In the genomic region with DNA sequence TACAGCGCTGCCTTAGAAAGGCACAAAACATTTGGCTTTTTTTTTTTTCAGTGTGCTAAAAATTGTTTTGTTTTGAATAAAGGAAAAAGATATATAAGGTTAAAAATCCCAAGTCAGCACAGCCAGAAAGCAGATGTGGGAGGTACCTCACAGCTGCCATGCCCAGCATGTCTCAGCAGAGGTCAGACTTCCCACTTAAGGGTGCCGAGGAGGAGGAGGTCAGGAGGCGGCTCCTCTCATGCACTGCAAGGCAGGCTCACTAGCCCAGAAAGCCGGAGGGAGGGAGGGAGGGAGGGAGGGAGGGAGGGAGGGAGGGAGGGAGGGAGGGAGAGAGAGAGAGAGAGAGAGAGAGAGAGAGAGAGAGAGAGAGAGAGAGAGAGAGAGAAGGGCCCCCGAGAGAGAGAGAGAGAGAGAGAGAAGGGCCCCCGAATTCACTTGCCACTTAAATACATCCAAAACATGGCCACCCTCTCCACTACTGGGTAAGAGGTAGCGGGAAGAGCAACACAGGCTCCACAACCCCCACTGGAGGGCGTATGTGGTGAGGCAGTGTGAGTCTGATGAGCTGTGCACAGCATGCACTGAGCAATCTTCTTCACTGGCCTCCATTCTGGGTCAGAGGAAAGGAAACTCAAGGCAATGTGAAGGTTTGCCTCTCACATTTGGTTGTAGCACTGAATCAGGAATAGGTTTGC, we compare ENCODE assay signal across 11 mouse cellular contexts. TPM values are rescaled to one million over a fixed set of nuclear protein-coding genes. Genes with fewer than 3 reads are reported as not detected.
DNase-seq lines count a peak whose midpoint lies in the region; ATAC-seq and TF ChIP-seq lines count a peak whose summit lies in the region.
"Had no signal": no experiment of that assay in that cellular context is flagged by ENCODE, and none has a peak within 500 bp of the region (broad histone marks: within the 10 kb centered on the region; RNA-seq: fewer than 3 reads in every experiment).

No protein-coding gene starts in this region.

- no peak overlapping the region for H3K4me2 ChIP-seq in intestine, postnatal 0 days (replicated peaks; ENCODE audit: low read depth)
- no peak overlapping the region for H3K4me2 ChIP-seq in stomach, embryonic 15.5 days

- 49% methylated on average over 6 of the region's 8 CpGs for WGBS in intestine, postnatal 0 days
- WGBS in stomach, embryonic 15.5 days, result 38% methylated on average over 7 of the region's 8 CpGs

- H3K36me3 ChIP-seq in intestine, postnatal 0 days (ENCODE audit: control insufficient read depth, insufficient read depth), result peaks cover 45% of the 10 kb centered on the region
- H3K36me3 ChIP-seq in stomach, embryonic 15.5 days, result peaks cover 17% of the 10 kb centered on the region; the same call in 1 of the 2 replicates

- no peak overlapping the region for H3K9ac ChIP-seq in intestine, postnatal 0 days (ENCODE audit: low read depth, low read length)
- no peak overlapping the region for H3K9ac ChIP-seq in stomach, embryonic 15.5 days

- no peak overlapping the region for H3K27ac ChIP-seq in intestine, postnatal 0 days (ENCODE audit: low read depth, low read length)
- no peak overlapping the region for H3K27ac ChIP-seq in stomach, embryonic 15.5 days

- peak; percentile 51 for TF ChIP-seq CTCF in intestine, postnatal 0 days (IDR thresholded peaks at IDR 0.05; ENCODE audit: low read depth)

- no peaks in the 10 kb centered on the region for H3K4me1 ChIP-seq in intestine, postnatal 0 days (replicated peaks; ENCODE audit: control insufficient read depth, insufficient read depth, low read length)
- H3K4me1 ChIP-seq in stomach, embryonic 15.5 days, result no peaks in the 10 kb centered on the region

- no peak for ATAC-seq in intestine, postnatal 0 days
- peak; percentile 47; the same call in 1 of the 2 replicates for ATAC-seq in stomach, embryonic 15.5 days (ENCODE audit: insufficient read depth, low FRiP score, low read depth)

- H3K27me3 ChIP-seq in intestine, postnatal 0 days (replicated peaks; ENCODE audit: control insufficient read depth, insufficient read depth, low read length), result no peaks in the 10 kb centered on the region
- H3K27me3 ChIP-seq in stomach, embryonic 15.5 days (replicated peaks), result no peaks in the 10 kb centered on the region

- peak; percentile 23 for DNase-seq in gastrocnemius, adult 18-20 months (ENCODE audit: low spot score)
- no peak for DNase-seq in gastrocnemius, postnatal 14 days
- DNase-seq in retina, postnatal 1 day, result peak; percentile 56
- DNase-seq in retina, embryonic 14.5 days (ENCODE audit: low spot score), result no peak
- no peak for DNase-seq in c-Kit-positive CD71-positive TER-119-positive erythroid progenitor cells, embryonic 14.5 days (ENCODE audit: low spot score)
- DNase-seq in right cerebral cortex, postnatal 10 days (ENCODE audit: low spot score in 2 of 2), result no peak

- H3K4me3 ChIP-seq in intestine, postnatal 0 days (ENCODE audit: low read depth, low read length), result no peak overlapping the region
- no peak overlapping the region for H3K4me3 ChIP-seq in stomach, embryonic 15.5 days (replicated peaks)

- intact Hi-C loops in gastrocnemius, postnatal 14 days (cut with DNase I; ENCODE audit: low total_unique reads), result no loop called here

- no peaks in the 10 kb centered on the region for H3K9me3 ChIP-seq in intestine, postnatal 0 days (ENCODE audit: control insufficient read depth)
- no peaks in the 10 kb centered on the region for H3K9me3 ChIP-seq in stomach, embryonic 15.5 days
- H3K9me3 ChIP-seq: G1E had no signal

RNA-seq across cellular contexts. Expression of a gene that starts 9.9 kb away (rescaled TPM):
- total RNA-seq in gastrocnemius, adult 18-20 months (2021), result 10 to 100 TPM; 19.8 to 32.9 TPM
- total RNA-seq in gastrocnemius, postnatal 14 days (2021), result 10 to 100 TPM; 62.3 to 83.8 TPM
- polyA plus RNA-seq in intestine, postnatal 0 days (2015; fragmentation: Nextera tagmentation; extraction: Ambion mirVana), result 31.5 and 34.0 TPM in 2 replicates
- polyA plus RNA-seq in stomach, embryonic 15.5 days (2015; fragmentation: Nextera tagmentation; extraction: Ambion mirVana), result 38.3 and 43.0 TPM in 2 replicates
- polyA plus RNA-seq: G1E had no signal

RNA-seq across cellular contexts. Expression of a gene that starts 30.9 kb away (rescaled TPM):
- 1 to 10 TPM; 1.5 to 3.0 TPM for total RNA-seq in gastrocnemius, adult 18-20 months (2021)
- total RNA-seq in gastrocnemius, postnatal 14 days (2021), result 1 to 10 TPM; 6.4 to 8.4 TPM
- 18.4 and 18.8 TPM in 2 replicates for polyA plus RNA-seq in intestine, postnatal 0 days (2015; fragmentation: Nextera tagmentation; extraction: Ambion mirVana)
- polyA plus RNA-seq in stomach, embryonic 15.5 days (2015; fragmentation: Nextera tagmentation; extraction: Ambion mirVana), result 59.9 and 60.8 TPM in 2 replicates

RNA-seq across cellular contexts. Expression of a gene that starts 30.9 kb away (rescaled TPM):
- total RNA-seq in gastrocnemius, adult 18-20 months (2021), result 1 to 10 TPM in 1 of 2 experiments, under 1 TPM in 1; 0.43 to 1.9 TPM
- total RNA-seq in gastrocnemius, postnatal 14 days (2021), result 1 to 10 TPM in 1 of 2 experiments, under 1 TPM in 1; 0.23 to 1.2 TPM
- 0.05 TPM in 1 of 2 replicates, not detected in the other for polyA plus RNA-seq in intestine, postnatal 0 days (2015; fragmentation: Nextera tagmentation; extraction: Ambion mirVana)
- polyA plus RNA-seq in stomach, embryonic 15.5 days (2015; fragmentation: Nextera tagmentation; extraction: Ambion mirVana), result 0.14 and 0.18 TPM in 2 replicates
- total RNA-seq: left cerebral cortex, postnatal 10 days had no signal
- polyA plus RNA-seq: G1E had no signal

RNA-seq across cellular contexts. Expression of a gene that starts 37.1 kb away (rescaled TPM):
- 1 to 10 TPM; 3.9 to 5.4 TPM for total RNA-seq in gastrocnemius, adult 18-20 months (2021)
- 10 to 100 TPM; 22.9 to 25.7 TPM for total RNA-seq in gastrocnemius, postnatal 14 days (2021)
- 5.4 and 6.0 TPM in 2 replicates for polyA plus RNA-seq in intestine, postnatal 0 days (2015; fragmentation: Nextera tagmentation; extraction: Ambion mirVana)
- 2.8 and 3.3 TPM in 2 replicates for polyA plus RNA-seq in stomach, embryonic 15.5 days (2015; fragmentation: Nextera tagmentation; extraction: Ambion mirVana)
- total RNA-seq: G1E had no signal

RNA-seq across cellular contexts. Expression of a gene that starts 42.6 kb away (rescaled TPM):
- not detected for total RNA-seq in gastrocnemius, adult 18-20 months (2021)
- total RNA-seq in gastrocnemius, postnatal 14 days (2021), result under 1 TPM in 1 of 2 experiments, not detected in 1; 0.06 TPM
- 0.05 TPM in 1 of 2 replicates, not detected in the other for polyA plus RNA-seq in intestine, postnatal 0 days (2015; fragmentation: Nextera tagmentation; extraction: Ambion mirVana)
- polyA plus RNA-seq in stomach, embryonic 15.5 days (2015; fragmentation: Nextera tagmentation; extraction: Ambion mirVana), result 0.18 TPM in 2 replicates
- total RNA-seq: G1E had no signal
- polyA plus RNA-seq: G1E; neural tube, embryonic 14.5 days had no signal

Comparison
In these comparisons a context has a peak if more than half of its experiments do, and no peak if none do; other contexts are left out.
1. DNase-seq: peak in gastrocnemius, adult 18-20 months (single experiment) and retina, postnatal 1 day (single experiment); none in gastrocnemius, postnatal 14 days (single experiment), retina, embryonic 14.5 days (single experiment), c-Kit-positive CD71-positive TER-119-positive erythroid progenitor cells, embryonic 14.5 days (single experiment) and right cerebral cortex, postnatal 10 days (0 of 2).